Mouse (Mus musculus) hindlimb bud, embryonic 11.5 days (tissue): Measurements from ENCODE around the gene Bod1l.

ENCODE experiments used
- DNase-seq: peaks from one replicate; pipeline ENCODE4 v3.0.0-alpha.2; 2012; ENCODE audit warnings: low read depth, low spot score; ENCODE audit errors: extremely low spot score

Bod1l gene

DNA sequence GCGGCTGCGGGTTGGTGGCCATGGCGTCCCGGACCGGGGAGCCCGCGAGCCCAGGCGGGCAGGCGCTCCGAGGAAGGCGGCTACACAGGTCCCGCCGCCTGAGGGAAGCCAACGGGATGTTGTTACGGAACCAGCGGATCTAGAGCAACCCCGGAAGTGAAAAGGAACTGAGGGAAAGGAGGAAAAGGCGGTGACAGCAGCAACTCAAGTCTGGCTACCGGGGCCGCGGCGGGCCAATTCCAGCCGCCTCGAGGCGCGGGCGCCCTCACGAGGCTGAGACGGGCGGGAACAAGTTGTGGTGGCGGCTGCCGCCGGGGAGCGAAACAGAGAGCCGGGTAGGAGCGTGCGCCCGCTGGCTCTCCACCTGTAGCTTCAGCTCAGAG, at the start of gene Bod1l:
Gene Bod1l, minus strand, starts transcription at position 169 of the 383 bp plus-strand sequence.
- DNase-seq: peak; percentile 54

DNA sequence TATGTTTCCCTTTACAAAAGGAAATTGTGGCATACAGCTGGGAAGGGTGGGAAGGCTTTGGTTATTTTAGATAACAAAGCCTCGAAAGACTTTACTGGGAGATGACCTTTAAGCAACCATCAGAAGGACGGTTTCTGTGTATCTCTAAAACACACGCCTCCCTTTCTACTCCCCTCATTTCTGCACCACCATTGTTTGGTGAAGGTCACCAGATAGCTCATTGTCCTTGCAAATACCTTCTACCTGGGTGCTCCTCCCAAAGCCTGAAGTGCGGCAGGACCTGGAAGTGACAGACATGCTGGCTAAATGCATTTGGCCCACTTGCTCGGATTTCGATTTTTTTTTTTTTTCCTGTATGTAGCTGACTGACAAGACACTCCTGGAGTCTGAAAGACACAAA, 49.2 kb upstream of the Bod1l start:
- DNase-seq: no peak

DNA sequence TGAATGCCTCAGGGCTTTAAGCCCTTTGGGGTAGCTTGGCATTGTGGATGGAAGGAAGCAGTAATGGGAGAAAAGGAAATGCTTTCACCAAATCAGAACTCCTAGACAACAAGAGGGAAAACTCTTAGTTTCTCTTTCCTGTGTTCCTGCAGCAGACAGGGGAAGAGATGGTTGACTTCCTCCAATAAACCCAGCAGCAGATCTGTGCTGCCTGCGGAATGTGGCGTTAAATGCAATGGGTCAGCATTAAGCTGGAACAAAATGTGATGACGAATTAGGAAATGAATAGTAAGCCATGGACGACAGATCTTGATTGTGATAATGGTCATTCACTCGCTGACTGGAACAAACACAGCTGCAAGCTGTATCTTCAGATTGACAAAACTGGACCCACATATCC, 46.8 kb upstream of the Bod1l start:
- no peak for DNase-seq

DNA sequence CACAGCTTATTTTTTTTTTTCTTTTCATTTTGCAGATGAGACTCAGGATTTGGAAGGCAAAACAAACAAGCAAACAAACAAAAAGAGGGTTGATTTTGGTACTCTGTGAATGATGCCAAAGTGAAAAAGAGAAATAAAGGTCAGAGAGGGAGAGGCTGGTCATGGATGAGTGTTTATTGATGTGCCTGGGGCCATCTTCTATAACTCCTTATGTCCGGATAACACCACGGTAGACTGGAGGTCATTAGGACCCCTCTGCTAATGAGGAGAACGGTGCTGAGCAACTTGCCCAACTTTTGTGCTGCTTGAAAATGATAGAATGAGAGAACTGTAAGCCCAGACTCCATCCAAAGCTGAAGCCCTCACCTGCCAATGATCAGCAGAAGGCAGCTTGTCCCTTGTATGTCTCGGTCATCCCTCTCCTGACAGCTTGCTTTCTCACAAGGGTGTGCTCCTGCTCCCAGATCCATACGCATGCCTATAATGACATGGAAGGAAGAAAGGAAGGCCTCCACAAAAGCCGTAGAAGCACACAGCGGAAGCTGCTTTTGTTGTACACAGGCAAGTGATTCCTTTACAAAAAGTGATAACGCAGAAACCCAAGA, 45.2 kb upstream of the Bod1l start:
- DNase-seq: no peak

DNA sequence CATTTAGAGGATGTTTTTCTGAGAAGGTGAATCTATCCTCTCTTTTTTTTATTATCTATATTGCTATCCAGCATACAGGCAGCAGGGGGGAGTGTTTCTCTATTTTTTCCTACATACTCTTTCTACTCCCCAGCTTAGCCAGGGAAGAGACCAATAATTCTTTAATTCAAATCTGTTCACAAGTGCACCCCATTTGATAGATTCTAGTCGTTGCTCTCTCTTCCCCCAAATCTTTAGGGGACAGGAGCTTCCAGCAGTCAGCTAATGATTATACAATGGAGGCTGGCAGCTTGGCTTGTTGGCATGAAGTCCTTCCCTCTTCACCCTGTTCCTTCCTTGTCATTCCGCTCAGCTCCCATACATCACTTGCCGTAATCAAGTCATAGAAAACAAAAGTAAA, 44.7 kb upstream of the Bod1l start:
- no peak for DNase-seq

DNA sequence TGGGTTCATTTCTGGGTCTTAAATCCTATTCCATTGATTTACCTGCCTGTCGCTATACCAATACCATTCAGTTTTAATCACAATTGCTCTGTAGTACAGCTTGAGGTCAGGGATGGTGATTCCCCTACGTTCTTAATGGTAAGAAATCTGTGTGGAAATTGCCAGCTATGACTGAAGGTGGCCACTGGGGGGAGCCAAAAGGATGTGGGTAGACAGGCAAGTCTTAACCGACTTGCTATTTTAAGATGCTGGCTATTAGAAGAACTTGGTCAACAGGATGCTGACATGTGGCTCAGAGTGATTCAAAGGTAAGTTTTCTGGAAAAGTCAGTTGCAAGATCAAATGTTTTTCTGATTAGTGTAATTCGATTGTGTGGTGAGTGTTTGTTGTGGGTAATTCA, 43.6 kb upstream of the Bod1l start:
- peak; percentile 14 for DNase-seq

DNA sequence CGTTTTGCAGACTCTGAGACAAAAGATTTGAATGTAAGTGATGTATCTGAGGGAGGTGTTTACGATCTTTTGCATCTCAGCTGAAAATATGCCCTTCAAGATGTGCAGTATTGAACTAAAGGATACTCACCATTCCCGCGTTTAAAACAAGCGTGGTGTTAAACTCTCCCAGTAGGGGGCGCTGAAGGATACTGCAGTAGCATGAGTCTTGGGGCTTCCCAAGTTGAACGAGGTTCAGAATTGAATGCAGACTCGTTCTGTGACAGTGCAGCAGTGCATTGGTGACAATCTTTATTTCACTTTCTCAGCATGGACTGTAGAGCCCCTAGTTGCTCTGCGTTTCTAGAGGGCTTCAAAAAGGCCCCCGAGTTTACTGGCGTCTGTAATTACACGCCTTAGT, 40.4 kb upstream of the Bod1l start:
- peak; percentile 61 for DNase-seq

DNA sequence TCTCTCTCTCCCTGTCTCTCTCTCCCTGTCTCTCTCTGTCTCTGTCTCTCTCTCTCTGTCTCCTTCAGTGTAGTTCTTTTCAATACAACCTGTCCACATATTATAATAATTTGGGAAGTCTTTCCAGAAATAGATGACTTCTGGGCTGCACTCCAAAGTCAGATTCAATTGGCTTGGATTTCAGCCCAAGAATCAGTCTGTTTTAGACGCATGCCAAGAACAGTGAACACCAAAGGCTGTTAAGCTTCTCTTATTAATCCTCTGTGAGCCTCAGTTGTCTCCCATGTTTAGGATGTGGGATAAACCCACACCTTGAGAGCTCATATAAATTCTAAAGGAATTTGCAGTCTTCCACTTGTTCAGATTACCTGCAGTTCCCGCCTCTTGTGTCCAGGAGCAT, 27.0 kb upstream of the Bod1l start:
- no peak for DNase-seq

DNA sequence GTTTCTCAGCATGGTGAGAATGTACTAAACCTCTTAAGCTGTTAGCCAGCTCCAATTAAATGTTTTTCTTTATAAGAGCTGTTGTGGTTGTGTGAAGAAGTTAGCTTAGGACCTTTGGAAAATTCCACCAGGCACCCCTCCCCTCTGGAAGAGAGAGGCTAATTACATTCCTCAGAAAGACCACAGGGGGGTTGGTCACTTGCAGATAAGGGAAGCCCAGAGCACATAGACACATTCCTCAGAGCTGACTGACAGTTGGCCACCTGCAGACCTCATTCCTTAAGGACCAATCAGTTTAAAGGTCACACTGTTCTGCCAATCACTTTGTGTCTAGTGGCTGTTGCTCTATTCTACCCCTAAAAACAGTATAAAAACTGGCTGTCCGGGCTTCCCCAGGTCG, 11.7 kb upstream of the Bod1l start:
- no peak for DNase-seq

DNA sequence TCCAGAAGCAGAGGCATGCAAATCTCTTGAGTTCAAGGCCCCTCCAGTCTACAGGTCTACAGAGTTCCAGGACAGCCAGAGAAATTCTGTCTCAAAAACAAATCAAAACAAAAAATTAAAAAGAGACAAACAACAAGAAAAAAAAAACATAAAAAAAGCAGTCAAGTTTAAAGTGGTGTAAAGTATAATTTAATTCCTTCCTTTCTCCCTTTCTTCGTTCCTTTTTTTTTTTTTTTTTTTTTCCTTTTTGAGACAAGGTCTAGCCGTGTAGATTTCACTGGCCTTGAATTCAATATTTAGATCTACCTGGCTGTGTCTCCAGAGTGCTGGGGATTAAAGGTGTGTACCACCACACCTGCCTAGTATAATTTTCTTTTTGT, 1.4 kb upstream of the Bod1l start:
- no peak for DNase-seq

DNA sequence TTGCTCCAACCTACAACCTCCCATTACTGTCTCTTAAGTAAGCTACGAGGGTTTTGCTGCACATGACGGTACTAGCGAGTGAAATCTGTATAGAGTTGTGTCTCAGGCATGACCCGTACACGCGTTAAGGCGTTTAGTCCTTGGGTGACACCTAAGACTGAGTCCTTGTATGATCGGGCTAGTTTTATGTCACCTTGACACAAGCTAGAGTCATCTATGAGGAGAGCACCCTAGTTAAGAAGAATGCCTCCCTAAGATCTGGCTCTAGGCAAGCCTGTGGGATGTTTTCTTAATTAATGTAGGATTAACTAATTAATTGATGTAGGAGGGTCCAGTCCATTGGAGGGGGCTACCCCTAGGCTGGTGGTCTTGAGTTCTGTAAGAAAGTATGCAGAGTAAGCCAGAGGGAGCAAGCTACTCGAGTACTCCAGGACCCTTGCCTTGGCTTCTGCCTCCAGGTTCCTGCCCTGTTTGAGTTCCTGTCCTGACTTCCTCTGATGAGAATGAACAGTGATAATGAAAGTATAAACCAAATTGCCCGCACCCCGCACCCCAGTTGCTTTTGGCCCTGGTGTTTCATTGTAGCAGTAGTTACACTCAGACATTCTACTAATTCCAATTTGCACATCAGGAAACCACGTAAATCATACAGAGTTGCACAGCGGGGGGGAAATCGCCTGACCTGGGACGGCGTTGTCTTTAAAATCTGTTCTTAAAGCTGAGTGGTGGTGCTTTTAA, 874 bp upstream of the Bod1l start:
- DNase-seq: peak; percentile 20

DNA sequence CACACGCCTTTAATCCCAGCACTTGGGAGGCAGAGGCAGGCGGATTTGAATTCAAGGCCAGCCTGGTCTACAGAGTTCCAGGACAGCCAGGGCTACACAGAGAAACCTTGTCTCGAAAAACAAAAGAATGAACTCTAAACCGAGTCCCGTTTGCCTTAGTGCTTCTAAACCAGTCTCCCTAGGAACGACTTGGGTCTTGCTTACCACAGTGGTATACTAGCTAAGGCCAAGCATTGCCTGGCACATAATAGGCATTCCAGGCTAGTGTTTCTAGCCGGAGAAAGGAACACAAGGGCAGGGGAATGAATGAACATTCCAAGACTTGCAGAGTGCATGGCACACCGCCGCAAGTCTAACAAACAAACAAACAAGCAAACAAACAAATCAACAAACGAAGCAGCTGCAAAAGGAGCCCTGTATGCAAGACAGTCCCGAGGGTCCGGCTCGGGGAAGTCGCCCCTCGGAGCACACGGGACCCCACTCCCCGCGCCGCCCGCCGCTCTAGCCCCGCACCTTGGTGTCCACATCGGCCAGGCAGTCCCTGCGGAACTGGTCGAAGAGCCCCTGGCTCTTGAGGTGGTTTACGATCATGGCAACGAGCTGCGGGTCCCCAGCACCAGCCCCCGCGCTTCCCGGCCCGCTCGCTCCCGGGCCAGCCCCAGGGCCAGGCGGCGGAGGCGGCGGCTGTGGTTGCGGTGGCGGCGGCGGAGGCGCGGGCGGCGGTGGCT, 532 bp downstream of the Bod1l start:
- DNase-seq: no peak

DNA sequence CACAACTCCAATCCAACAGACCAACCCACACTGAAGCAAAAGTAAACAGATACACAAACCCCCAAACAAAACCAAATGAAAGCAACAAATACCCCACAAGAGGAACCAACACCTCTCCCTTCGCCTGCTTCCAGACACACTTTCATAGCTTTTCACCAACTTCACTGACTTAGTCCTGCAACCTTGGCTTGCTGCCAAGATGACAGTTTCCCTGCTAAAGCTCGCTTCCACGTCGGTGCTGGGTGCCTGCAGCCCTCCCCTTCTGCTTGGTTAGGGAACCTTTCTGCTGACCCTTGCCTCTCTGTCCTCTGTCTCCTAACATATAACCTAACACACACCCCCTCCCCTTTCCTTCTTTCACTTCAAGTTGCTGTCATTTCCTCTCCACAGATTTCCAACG, 1.4 kb downstream of the Bod1l start:
- DNase-seq: no peak

DNA sequence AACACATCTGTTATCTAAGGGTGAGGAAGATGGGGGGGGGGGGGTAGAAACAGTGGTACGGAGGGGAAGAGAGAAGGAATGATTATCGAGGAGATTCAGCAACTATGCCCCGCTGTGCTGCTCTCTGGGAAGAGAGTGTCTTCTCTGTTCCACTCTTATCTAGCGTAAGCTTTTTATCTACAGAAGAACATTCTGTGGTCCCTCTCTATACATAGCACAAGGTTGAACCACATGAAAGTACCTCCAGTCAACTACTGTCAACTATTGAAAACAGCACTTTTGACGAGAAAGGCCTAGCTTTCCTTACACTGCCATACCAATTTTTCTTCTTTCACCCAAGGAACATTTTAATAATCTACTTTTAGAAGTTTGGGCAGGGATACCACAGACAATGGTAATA, 2.4 kb downstream of the Bod1l start:
- no peak for DNase-seq

DNA sequence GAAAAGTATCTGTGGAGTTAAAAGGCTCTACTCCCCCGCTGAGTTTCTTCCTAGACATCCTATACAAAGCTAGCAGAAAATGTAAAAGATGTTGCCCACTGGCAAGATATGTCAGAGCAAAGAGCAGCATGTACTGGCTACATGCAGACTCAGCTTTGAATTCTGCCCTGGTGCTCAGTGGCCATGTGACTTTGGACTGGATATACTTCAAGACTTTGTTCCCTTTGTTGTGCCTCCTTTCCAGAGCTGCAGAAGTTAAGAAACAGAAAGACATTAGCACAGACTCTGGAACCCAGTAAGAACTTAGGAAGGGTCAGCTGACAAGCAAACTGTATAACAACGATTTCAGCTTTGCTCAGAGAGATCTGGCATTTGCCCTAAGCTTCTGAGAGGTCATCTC, 14.0 kb downstream of the Bod1l start:
- no peak for DNase-seq

DNA sequence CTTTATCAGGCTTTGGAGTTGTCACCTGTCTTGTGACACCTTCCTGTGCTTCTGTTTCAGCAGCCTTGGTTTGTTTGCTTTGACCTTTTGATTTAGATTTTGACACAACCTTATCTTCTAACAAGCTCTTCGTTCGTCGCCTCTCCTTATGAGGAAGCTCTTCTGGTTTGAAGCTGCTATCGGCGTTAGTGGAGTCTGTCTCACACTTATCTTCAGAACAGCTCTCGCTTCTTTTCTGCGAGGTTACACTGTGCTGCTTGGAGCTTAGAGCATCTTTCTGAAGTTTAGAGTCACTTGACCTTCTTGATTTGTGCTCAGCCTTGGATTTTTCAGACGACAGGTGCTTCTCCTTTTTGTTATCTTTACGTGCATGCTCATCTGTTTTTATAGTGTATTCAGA, 23.0 kb downstream of the Bod1l start:
- no peak for DNase-seq

DNA sequence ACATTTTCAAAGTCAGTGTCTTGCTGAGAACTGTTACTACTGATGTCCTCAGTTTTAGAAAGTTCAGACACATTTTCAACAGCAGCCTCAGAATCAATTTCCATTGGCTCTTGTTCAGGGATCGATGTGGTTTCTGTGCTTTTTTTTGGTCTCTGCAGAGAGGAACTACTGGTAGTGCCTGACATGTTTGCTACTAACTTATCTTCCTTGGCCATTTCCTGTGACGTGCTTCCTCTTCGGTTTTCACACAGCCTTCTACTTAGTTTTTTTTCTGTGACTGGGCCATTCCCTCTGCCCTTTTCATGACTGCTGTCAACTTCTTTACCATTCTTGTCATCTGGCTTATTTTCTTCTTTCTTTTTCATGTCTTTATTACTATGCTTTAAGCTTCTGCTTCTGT, 23.6 kb downstream of the Bod1l start:
- DNase-seq: no peak

DNA sequence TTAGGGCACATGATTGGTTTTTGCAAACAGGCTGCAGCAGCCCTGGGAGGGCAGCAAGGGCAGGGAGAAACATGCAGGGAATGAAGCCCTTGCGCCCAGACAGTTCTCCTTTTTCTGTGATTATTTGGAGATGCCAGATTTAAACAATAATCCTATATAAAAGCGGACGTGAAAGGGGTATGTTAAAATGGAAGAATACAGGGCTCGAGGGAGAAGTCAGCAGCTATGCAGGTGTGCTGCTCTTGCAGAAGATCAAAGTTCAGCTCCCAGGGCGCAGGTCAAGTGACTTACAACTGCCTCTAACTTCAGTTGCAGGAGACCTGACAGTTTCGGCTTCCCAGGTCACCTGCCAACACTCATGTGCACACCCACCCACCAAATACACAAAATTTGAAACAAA, 31.6 kb downstream of the Bod1l start:
- no peak for DNase-seq

DNA sequence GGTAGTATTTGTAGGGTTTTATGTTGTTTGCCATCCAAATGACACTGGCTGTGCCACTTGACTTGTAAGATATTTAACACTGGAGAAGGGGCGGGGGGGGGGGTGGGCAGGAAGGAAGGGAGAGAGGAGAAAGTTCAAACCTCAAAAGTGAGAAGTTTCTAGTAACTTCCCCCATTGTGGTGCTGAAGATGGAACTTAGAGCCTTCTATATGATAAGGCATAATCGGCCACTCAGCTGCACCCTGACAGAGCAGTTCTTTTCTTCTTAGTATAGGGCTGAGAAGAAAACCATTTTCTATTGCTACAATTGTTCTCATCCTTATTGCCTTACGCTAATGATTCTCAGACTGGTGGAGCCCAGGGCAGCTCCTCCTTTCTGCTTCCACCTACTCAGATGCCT, 32.8 kb downstream of the Bod1l start:
- DNase-seq: no peak

DNA sequence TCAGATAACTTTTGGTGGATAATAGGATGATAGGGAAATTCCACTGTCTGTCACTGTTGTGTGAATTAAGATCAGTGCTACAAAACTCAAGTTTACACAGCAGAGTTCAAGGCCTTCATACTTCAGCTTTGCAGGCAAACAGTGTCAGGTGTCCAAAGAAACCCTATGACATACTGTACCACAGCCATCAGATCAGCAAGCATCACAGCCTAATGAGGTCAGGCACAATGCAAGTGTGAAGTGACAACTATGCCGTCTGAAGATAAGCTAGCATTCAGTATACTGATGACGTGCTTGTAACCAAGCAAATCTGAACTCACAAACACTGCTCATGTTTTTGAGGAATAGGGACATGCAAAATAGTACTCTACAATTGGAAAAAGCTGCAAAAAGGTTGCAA, 36.7 kb downstream of the Bod1l start:
- no peak for DNase-seq

DNA sequence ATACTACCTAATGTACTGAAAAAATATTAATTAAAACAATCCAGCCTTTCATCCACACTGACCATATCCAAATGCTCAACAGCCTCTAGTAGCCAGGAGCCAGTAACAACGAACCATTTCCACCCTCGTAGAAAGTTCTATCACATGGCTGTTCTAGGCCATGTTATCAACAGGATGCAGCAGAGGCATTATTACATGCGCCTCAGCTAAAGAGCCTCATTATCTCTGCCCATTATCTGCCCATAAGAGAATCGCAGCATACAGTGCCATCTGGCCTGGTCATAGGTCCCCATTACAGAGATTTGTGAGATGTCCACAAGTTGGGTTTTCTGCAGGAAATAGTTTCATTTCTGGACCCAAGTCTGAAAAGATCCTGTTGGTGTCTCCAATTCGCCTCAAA, 37.9 kb downstream of the Bod1l start:
- DNase-seq: no peak

DNA sequence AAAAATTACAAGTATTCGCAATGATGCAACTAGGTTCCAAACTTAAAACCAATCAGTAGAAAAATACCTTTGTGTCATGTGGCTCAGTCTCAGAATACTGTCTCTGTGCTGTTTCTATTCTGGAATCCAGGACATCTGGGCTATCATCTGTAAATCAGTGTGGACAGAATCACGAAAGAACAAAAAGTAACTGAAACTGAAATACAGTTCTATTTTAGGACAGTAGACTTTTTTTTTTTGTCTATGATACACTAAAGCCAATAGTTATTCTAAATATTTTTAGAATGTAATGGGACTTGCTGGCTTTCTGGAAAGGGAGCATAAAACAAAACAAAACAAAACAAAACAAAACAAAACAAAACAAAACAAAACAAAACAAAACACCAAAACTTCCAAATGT, 39.0 kb downstream of the Bod1l start:
- DNase-seq: no peak
